Mouse (Mus musculus): ENCODE measurements around the gene Serhl. TPM values are rescaled to one million over a fixed set of nuclear protein-coding genes. Genes with fewer than 3 reads are reported as not detected.
A peak's percentile ranks its signal among the peaks of the same experiment; 100 is the strongest.

The Serhl gene
- polyA plus RNA-seq, 1 experiment from 2014 or later = 58.9 TPM

DNA sequence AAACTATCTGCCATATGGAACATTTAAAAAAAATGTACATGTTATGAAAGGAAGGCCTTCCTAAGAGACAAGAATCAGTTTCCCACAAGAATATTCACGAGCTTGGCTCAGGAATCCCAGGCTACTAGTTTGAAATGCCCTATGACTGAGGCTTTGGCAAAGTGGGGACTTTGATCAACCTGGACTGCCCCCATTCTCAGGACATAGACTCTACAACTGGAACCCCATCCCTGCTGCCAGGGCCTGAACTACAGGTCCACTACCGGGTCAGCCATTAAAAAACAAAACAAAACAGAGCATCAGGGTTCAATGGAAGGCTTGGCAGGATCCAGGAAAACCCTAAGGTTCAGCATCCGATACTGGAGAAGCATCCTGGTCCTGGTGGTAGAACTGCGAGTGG lies 61.4 kb downstream of the Serhl start:
- no peak for ATAC-seq (ENCODE audit: insufficient number of reproducible peaks, low FRiP score)
- WGBS = 87% methylated on average over 4 of the region's 4 CpGs
- H3K27ac ChIP-seq (ENCODE audit: poor library complexity, severe bottlenecking) = no peak overlapping the region
- H3K4me1 ChIP-seq (replicated peaks) = peaks cover 8% of the 10 kb centered on the region
- H3K36me3 ChIP-seq = peaks cover 34% of the 10 kb centered on the region
- H3K9ac ChIP-seq = no peak overlapping the region; the same call in 1 of the 2 replicates
- H3K4me3 ChIP-seq = no peak overlapping the region
- H3K9me3 ChIP-seq (replicated peaks) = no peaks in the 10 kb centered on the region
- H3K4me2 ChIP-seq = no peak overlapping the region
- H3K27me3 ChIP-seq (replicated peaks) = no peaks in the 10 kb centered on the region

DNA sequence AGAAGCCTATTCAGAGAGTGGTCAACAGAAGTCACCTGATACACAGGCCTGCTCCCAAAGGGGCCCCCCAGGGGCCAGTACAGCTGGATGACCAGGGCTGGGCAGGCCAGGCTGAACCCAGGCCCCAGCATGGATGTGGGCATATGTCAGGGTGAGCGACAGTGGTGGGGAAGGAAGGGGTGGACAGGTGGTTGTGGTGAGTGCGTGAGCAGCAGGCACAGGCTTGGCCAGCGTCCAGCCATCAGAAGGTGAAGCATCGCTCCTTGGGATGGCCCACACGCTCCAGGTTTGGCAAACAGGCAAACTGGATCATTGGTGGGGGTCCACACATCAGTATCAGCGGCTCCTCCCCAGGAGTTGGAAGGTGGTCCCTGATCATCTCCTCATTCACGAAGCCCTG lies 65.0 kb downstream of the Serhl start:
- Histone ChIP-seq H3K36me3 (peaks cover 44% of the 10 kb centered on the region), H3K27me3 (replicated peaks) (no peaks in the 10 kb centered on the region), H3K4me3 (no peak overlapping the region), H3K4me2 (no peak overlapping the region), H3K9ac (0 out of 2 replicates have a peak overlapping the region, but pooled peaks have one; percentile 11), H3K4me1 (replicated peaks) (peaks cover 3% of the 10 kb centered on the region; the same call in 1 of the 2 replicates), H3K27ac (ENCODE audit: poor library complexity, severe bottlenecking) (no peak overlapping the region), H3K9me3 (replicated peaks) (no peaks in the 10 kb centered on the region)
- WGBS = 90% methylated on average over 7 of the region's 7 CpGs
- no peak for ATAC-seq (ENCODE audit: insufficient number of reproducible peaks, low FRiP score)

DNA sequence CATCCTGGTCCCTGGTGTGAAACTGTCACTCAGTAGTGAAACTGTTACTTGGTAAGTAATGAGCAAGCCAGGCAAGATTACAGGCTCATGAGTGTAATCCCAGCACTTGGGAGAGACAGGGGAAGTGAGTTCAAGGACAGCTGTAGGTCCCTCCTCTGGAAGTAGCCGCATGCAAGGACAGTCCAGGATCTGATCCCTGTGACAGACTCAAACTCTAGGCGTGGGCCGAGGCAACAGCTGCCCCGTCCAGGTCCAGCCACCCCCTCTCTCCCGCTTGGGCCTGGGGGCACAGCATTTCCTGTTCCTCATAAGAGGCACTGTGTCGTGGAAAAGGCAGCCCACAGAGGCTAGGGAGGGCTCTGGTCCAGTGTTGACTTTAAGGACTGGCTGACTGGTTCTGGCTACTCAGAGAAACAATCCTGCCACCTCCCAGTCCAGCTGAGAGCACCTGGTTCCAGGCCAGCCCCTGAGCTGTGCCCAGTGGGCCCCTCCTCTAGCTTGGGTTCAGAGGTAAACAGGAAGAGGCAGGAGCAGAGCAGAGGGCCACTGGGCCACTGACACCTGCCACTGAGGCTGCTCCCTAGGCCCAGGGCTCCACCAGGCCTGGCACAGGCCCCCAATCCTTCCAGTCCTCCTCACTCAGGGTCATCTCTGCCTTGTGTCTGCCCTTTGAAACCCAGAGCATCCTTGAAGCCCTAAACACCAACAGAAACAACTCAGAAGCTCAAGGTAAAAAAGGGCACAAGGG lies 66.5 kb downstream of the Serhl start:
- Histone ChIP-seq H3K9ac (no peak overlapping the region; the same call in 1 of the 2 replicates), H3K36me3 (peaks cover 59% of the 10 kb centered on the region), H3K4me1 (replicated peaks) (peaks cover 3% of the 10 kb centered on the region; the same call in 1 of the 2 replicates), H3K4me3 (no peak overlapping the region), H3K27me3 (replicated peaks) (no peaks in the 10 kb centered on the region), H3K4me2 (no peak overlapping the region), H3K27ac (ENCODE audit: poor library complexity, severe bottlenecking) (no peak overlapping the region), H3K9me3 (replicated peaks) (no peaks in the 10 kb centered on the region)
- 69% methylated on average over 6 of the region's 6 CpGs for WGBS
- no peak for ATAC-seq (ENCODE audit: insufficient number of reproducible peaks, low FRiP score)

DNA sequence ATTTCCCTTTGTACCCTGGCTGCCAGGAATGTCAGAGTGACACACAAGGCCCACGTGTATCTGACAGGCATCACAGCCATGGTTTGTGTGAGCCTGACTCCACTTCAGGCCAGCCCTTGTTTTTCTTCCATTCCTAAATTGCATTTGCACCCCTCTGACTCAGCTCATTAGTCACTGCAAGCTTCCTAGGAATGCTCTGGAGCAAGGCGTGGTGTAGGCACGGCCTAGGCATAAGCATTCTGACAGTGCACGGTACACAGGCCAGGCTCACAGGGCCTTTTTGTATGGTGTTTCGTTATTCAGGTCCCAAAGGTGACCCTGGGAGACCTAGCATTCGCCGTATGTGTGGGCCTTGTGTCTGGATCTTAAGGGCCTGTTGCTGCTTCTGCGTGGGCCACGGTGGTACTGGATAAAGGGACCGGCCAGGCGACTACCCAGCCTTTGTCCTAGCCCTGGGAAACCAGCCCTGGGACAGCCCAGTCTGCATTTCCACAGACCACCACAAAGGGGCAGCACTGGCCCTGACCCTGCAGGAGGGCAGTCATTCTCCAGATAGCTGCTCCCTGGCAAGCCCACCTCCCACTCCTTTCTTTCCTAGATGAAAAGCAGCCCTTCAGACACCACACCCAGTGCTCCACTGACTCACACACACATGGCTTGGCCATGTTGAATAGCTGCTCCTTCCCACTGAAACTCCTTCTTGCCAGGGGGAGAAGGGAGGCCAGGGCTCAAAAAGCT lies 67.8 kb downstream of the Serhl start:
- Histone ChIP-seq H3K4me1 (replicated peaks) (0 out of 2 replicates have a peak, but pooled peaks cover 3% of the 10 kb centered on the region), H3K9me3 (replicated peaks) (no peaks in the 10 kb centered on the region), H3K4me2 (no peak overlapping the region), H3K4me3 (no peak overlapping the region), H3K9ac (no peak overlapping the region), H3K27me3 (replicated peaks) (no peaks in the 10 kb centered on the region), H3K36me3 (peaks cover 70% of the 10 kb centered on the region), H3K27ac (ENCODE audit: poor library complexity, severe bottlenecking) (no peak overlapping the region)
- no peak for ATAC-seq (ENCODE audit: insufficient number of reproducible peaks, low FRiP score)
- 73% methylated on average over 11 of the region's 11 CpGs for WGBS

DNA sequence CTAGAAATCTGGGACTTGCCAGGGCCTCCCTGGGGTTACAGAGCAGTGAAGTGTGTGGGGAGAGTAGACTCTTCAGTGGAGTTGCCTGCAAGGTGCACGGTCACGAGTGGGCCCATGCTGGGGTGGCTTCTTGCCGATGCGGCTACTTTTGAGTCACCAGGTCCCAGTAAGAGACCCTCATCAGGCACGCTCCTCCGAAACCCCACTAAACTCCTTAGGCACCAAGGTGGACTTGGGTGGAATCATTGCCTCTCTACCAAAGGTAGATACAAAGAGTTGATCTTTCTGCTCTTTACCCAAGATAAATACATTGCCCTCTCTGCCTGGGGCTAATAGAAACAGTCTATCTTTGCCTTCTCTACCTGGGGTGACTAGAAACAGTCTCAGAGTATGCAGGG lies 68.4 kb downstream of the Serhl start:
- Histone ChIP-seq H3K27ac (ENCODE audit: poor library complexity, severe bottlenecking) (no peak overlapping the region), H3K27me3 (replicated peaks) (no peaks in the 10 kb centered on the region), H3K9ac (no peak overlapping the region), H3K9me3 (replicated peaks) (no peaks in the 10 kb centered on the region), H3K36me3 (peaks cover 75% of the 10 kb centered on the region), H3K4me3 (no peak overlapping the region), H3K4me2 (no peak overlapping the region), H3K4me1 (replicated peaks) (0 out of 2 replicates have a peak, but pooled peaks cover 3% of the 10 kb centered on the region)
- no peak for ATAC-seq (ENCODE audit: insufficient number of reproducible peaks, low FRiP score)
- WGBS = 93% methylated on average over 6 of the region's 6 CpGs

DNA sequence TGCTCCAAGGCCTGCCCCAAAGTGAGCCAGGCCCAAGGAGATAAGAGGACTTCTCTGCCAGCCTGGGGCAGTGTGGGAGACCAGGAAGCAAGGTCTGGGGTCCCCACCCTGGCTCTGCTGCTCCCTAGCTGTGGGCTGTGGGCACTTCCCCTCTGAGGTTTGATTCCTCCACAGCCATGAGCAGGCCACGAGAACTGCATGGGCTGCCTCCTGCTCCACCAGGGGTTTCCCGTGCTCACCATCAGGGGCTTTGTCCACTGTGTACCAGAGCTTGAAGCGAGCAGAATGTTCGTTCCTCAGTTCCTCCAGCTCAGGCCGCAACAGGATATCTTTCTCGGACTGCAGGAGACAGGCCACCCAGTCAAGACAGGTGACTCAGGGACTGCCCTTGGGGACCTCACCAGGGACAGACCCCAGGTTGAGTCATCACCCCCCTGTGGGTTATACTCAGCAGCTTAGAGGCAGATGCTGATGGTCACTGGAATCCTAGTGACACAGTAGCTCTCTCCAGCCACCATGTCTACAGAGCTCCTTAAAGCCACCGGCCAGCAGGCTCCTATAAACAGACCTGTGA lies 69.4 kb downstream of the Serhl start:
- 88% methylated on average over 7 of the region's 7 CpGs for WGBS
- Histone ChIP-seq H3K4me1 (replicated peaks) (0 out of 2 replicates have a peak, but pooled peaks cover 3% of the 10 kb centered on the region), H3K27ac (ENCODE audit: poor library complexity, severe bottlenecking) (no peak overlapping the region), H3K27me3 (replicated peaks) (no peaks in the 10 kb centered on the region), H3K4me3 (no peak overlapping the region), H3K9ac (no peak overlapping the region), H3K4me2 (no peak overlapping the region), H3K36me3 (peaks cover 72% of the 10 kb centered on the region), H3K9me3 (replicated peaks) (no peaks in the 10 kb centered on the region)
- ATAC-seq (ENCODE audit: insufficient number of reproducible peaks, low FRiP score) = no peak

DNA sequence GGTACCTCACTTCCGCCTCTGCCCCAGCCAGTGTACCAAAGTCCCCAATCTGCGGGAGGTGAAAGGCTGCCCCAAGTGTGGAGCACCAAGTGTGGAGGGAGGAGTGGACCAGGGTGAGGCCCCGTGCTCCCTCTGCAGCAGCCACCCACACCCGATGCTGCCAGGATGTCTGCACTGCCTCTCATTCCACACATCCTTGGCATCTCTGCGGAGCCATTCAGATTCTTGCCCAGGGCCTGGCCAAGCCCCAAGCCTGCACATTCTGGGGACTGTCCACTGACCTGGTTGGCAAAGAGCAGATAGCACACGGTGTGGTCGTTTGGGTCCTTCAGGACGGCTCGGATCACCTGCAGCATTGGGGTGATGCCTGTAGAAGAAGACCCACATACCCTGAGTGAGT lies 70.5 kb downstream of the Serhl start:
- H3K4me1 ChIP-seq (replicated peaks) = peaks cover 5% of the 10 kb centered on the region
- H3K4me3 ChIP-seq = no peak overlapping the region
- no peak for ATAC-seq (ENCODE audit: insufficient number of reproducible peaks, low FRiP score)
- no peaks in the 10 kb centered on the region for H3K9me3 ChIP-seq (replicated peaks)
- no peak overlapping the region for H3K27ac ChIP-seq (ENCODE audit: poor library complexity, severe bottlenecking)
- H3K36me3 ChIP-seq = peaks cover 66% of the 10 kb centered on the region
- no peaks in the 10 kb centered on the region for H3K27me3 ChIP-seq (replicated peaks)
- H3K4me2 ChIP-seq = no peak overlapping the region
- 98% methylated on average over 9 of the region's 9 CpGs for WGBS
- H3K9ac ChIP-seq = no peak overlapping the region

DNA sequence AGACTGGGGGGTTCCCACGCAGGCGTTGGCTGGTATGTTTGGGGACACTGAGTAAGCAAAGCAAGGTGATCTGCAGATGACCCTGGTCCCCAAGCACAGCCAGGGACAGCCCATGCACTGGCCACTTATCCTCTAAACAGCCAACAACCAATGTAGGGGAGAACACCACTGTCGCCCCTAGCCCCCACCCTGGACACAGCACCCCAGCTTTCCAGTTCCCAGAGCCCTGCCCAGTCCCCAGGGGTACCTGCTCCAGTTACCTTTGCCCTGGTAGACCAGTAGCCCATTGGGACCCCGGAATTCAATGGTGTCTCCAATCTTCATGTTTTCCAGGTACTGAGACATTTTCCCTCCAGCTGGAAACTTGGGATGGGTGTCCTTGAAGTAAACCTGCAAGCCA lies 71.3 kb downstream of the Serhl start:
- WGBS = 90% methylated on average over 4 of the region's 4 CpGs
- no peak for ATAC-seq (ENCODE audit: insufficient number of reproducible peaks, low FRiP score)
- H3K36me3 ChIP-seq = peaks cover 66% of the 10 kb centered on the region

DNA sequence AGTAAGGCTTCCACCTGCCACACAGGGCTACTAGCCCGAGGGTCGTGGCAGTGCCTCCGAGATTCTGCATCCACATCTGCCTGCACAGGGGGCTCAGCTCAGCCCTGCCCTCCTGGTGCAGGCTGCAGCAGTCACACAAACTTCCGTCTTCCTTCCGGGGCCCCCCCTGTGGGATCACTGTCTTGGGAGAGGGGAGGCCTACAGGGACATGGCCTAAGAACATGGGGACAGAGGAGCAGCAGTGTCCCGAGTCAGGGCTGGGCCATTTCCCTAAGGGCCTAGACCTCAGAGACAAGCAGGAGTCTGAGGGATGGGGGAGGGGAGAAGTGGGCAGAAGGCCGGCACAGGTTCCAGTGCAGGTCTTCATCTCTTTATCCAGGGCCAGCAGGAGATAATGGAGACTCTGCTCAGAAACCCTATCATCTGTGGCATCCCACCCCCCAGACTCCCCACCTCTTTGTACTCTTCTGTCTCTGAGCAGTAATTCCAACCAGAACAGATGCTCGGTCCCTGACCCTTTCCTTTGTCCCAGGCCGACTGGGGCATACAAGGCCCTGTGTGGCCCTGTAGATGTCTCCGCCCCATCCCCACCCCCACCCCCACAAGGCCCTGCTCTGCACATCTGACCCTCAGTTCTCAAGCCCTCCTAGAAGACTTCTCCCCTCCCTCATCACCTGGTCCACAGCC lies 71.9 kb downstream of the Serhl start:
- WGBS = 65% methylated on average over 10 of the region's 10 CpGs
- H3K4me2 ChIP-seq = no peak overlapping the region
- no peak overlapping the region for H3K27ac ChIP-seq (ENCODE audit: poor library complexity, severe bottlenecking)
- H3K9me3 ChIP-seq (replicated peaks) = no peaks in the 10 kb centered on the region
- H3K9ac ChIP-seq = no peak overlapping the region
- no peak overlapping the region for H3K4me3 ChIP-seq
- ATAC-seq (ENCODE audit: insufficient number of reproducible peaks, low FRiP score) = no peak
- peaks cover 66% of the 10 kb centered on the region for H3K36me3 ChIP-seq
- no peaks in the 10 kb centered on the region for H3K27me3 ChIP-seq (replicated peaks)
- peaks cover 19% of the 10 kb centered on the region for H3K4me1 ChIP-seq (replicated peaks)

More for the DNA sequence above, 71.3 kb downstream of the Serhl start:
- peaks cover 13% of the 10 kb centered on the region for H3K4me1 ChIP-seq (replicated peaks)
- no peaks in the 10 kb centered on the region for H3K9me3 ChIP-seq (replicated peaks)
- no peak overlapping the region for H3K9ac ChIP-seq
- H3K27ac ChIP-seq (ENCODE audit: poor library complexity, severe bottlenecking) = no peak overlapping the region
- H3K27me3 ChIP-seq (replicated peaks) = no peaks in the 10 kb centered on the region
- H3K4me3 ChIP-seq = no peak overlapping the region
- H3K4me2 ChIP-seq = no peak overlapping the region

DNA sequence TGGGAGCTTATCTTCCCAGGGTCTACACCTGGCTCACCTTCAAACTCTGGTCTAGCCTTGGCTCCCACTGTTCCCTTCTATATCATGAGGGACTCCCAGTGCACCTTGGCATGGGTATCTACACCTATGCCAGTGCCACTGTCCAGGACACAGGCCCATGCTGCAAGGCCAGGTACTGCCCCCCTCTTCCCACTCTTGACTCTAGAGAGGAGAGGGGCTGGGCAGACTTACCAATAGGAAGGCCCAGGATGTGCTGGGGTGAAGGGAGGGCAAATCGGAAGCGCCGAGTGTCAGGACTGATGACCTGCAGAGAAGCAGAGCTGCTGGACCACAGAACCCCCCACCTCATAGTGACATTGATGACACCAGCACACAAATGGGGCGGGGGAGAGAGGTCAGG lies 72.7 kb downstream of the Serhl start:
- ATAC-seq (ENCODE audit: insufficient number of reproducible peaks, low FRiP score) = no peak
- Histone ChIP-seq H3K27me3 (replicated peaks) (no peaks in the 10 kb centered on the region), H3K27ac (ENCODE audit: poor library complexity, severe bottlenecking) (no peak overlapping the region), H3K36me3 (peaks cover 64% of the 10 kb centered on the region), H3K9me3 (replicated peaks) (no peaks in the 10 kb centered on the region), H3K4me2 (no peak overlapping the region), H3K4me3 (no peak overlapping the region), H3K9ac (no peak overlapping the region), H3K4me1 (replicated peaks) (peaks cover 26% of the 10 kb centered on the region)
- WGBS = 87% methylated on average over 4 of the region's 4 CpGs
